Mouse (Mus musculus): ENCODE measurements around the gene Dlg4.

GRCm38 (mm10) chr11:69981141-69981762 is 35.5 kb upstream of the Dlg4 start, which contains the start of gene Ctdnep1:
- no peak for TF ChIP-seq CTCF (conservative IDR thresholded peaks at IDR 0.05; ENCODE audit: insufficient read depth, insufficient read length, low read depth, low read length)
- no peak for TF ChIP-seq POLR2A (IDR thresholded peaks at IDR 0.05; ENCODE audit: low read depth, low read length)
